Comparison of ENCODE assay signal across 24 mouse cellular contexts in genomic region chr13:93301060-93301459, GRCm38 (mm10). TPM values are rescaled to one million over a fixed set of nuclear protein-coding genes. Genes with fewer than 3 reads are reported as not detected.
DNase-seq lines count a peak whose midpoint lies in the region; ATAC-seq and TF ChIP-seq lines count a peak whose summit lies in the region.
"Had no signal": no experiment of that assay in that cellular context is flagged by ENCODE, and none has a peak within 500 bp of the region (broad histone marks: within the 10 kb centered on the region; RNA-seq: fewer than 3 reads in every experiment).

No protein-coding gene starts in this region.

- WGBS in lung, postnatal 0 days = 63% methylated on average over 2 of the region's 2 CpGs

- TF ChIP-seq CTCF in lung, postnatal 0 days (IDR thresholded peaks at IDR 0.05) = no peak

- no peak for TF ChIP-seq EP300 in lung, postnatal 0 days (IDR thresholded peaks at IDR 0.05)

- no peaks in the 10 kb centered on the region for H3K36me3 ChIP-seq in lung, postnatal 0 days (ENCODE audit: insufficient read depth, low read length)
- H3K36me3 ChIP-seq: forebrain, embryonic 15.5 days; G1E; heart, embryonic 13.5 days; hindbrain, embryonic 12.5 days; limb, embryonic 13.5 days; midbrain, embryonic 12.5 days; neural tube, embryonic 12.5 days had no signal

- peak; percentile 19 for DNase-seq in CD4-positive, CD25-positive, alpha-beta regulatory T cell, adult 2 months (ENCODE audit: low read depth, low spot score)
- DNase-seq in lung, postnatal 0 days (ENCODE audit: low spot score) = peak; percentile 30
- no peak for DNase-seq in lung, postnatal 10 days
- peak; percentile 23 for DNase-seq in induced T-regulatory cell, adult 2 months (ENCODE audit: low read depth)
- DNase-seq in naive thymus-derived CD4-positive, alpha-beta T cell, adult 2 months (ENCODE audit: low read depth) = peak; percentile 34
- DNase-seq in kidney, postnatal 14 days = no peak
- DNase-seq in layer of hippocampus, adult 11-12 months (ENCODE audit: low spot score) = no peak
- DNase-seq: adrenal gland, adult 8-10 months; cerebellum, adult 2 months; cerebellum, postnatal 25 days; embryo, embryonic 11 days; kidney, adult 11 months; lung, adult 18-20 months; right cerebral cortex, postnatal 14 days; thymus, postnatal 14 days had no signal

- H3K27ac ChIP-seq in lung, postnatal 0 days (ENCODE audit: low read length) = no peak overlapping the region
- H3K27ac ChIP-seq: forebrain, embryonic 15.5 days; heart, embryonic 13.5 days; hindbrain, embryonic 12.5 days; limb, embryonic 13.5 days; midbrain, embryonic 12.5 days; neural tube, embryonic 12.5 days had no signal

- H3K4me3 ChIP-seq in lung, postnatal 0 days (ENCODE audit: low read depth, low read length) = no peak overlapping the region
- H3K4me3 ChIP-seq: forebrain, embryonic 15.5 days; heart, embryonic 13.5 days; hindbrain, embryonic 12.5 days; limb, embryonic 13.5 days; midbrain, embryonic 12.5 days; neural tube, embryonic 12.5 days had no signal

- ATAC-seq in CD4-positive, CD25-positive, alpha-beta regulatory T cell, adult 4 months = no peak
- no peak for ATAC-seq in lung, postnatal 0 days
- ATAC-seq: activated CD4-positive, CD25-positive, alpha-beta regulatory T cell, adult 4 months; forebrain, embryonic 15.5 days had no signal

- H3K9me3 ChIP-seq in lung, postnatal 0 days (ENCODE audit: low read length) = no peaks in the 10 kb centered on the region
- H3K9me3 ChIP-seq: forebrain, embryonic 15.5 days; G1E; heart, embryonic 13.5 days; hindbrain, embryonic 12.5 days; limb, embryonic 13.5 days; midbrain, embryonic 12.5 days; neural tube, embryonic 12.5 days had no signal

- H3K27me3 ChIP-seq in lung, postnatal 0 days (replicated peaks; ENCODE audit: insufficient read depth, low read length) = no peaks in the 10 kb centered on the region
- H3K27me3 ChIP-seq: forebrain, embryonic 15.5 days; heart, embryonic 13.5 days; hindbrain, embryonic 12.5 days; limb, embryonic 13.5 days; midbrain, embryonic 12.5 days; neural tube, embryonic 12.5 days had no signal

- H3K4me1 ChIP-seq in lung, postnatal 0 days (ENCODE audit: insufficient read depth, low read depth, low read length) = no peaks in the 10 kb centered on the region; the same call in 1 of the 2 replicates
- H3K4me1 ChIP-seq: midbrain, embryonic 12.5 days; neural tube, embryonic 12.5 days had no signal

- H3K9ac ChIP-seq in lung, postnatal 0 days (replicated peaks; ENCODE audit: low read depth) = no peak overlapping the region
- H3K9ac ChIP-seq: forebrain, embryonic 15.5 days; heart, embryonic 13.5 days; hindbrain, embryonic 12.5 days; limb, embryonic 13.5 days; midbrain, embryonic 12.5 days; neural tube, embryonic 12.5 days had no signal

- no peak overlapping the region for H3K4me2 ChIP-seq in lung, postnatal 0 days (replicated peaks; ENCODE audit: low read depth, low read length)
- H3K4me2 ChIP-seq: forebrain, embryonic 15.5 days; heart, embryonic 13.5 days; hindbrain, embryonic 12.5 days; limb, embryonic 13.5 days; midbrain, embryonic 12.5 days; neural tube, embryonic 12.5 days had no signal

RNA-seq across cellular contexts. Expression of gene Homer1, which starts 1.6 kb away (rescaled TPM):
- polyA plus RNA-seq in CD4-positive, CD25-positive, alpha-beta regulatory T cell, adult 4 months (2017; shearing (Covaris generic)) = 1 to 10 TPM; 3.0 to 5.6 TPM
- polyA plus RNA-seq in lung, postnatal 0 days (2015; fragmentation: Nextera tagmentation; extraction: Ambion mirVana) = 2.3 and 2.7 TPM in 2 replicates

Comparison
In these comparisons a context has a peak if more than half of its experiments do, and no peak if none do; other contexts are left out.
1. DNase-seq: peak in CD4-positive, CD25-positive, alpha-beta regulatory T cell, adult 2 months (single experiment), lung, postnatal 0 days (single experiment), induced T-regulatory cell, adult 2 months (single experiment) and naive thymus-derived CD4-positive, alpha-beta T cell, adult 2 months (single experiment); none in lung, postnatal 10 days (single experiment), kidney, postnatal 14 days (single experiment) and layer of hippocampus, adult 11-12 months (single experiment).